Mouse (Mus musculus) kidney, adult 2 months (tissue): ENCODE measurements around the gene Rab20.

Source experiments
- CTCF ChIP-seq: fragments of 200-500 bp; conservative IDR thresholded peaks from 2 replicates; pipeline ENCODE4 v1.5.1; 2011; ENCODE audit warnings: low read depth, mild to moderate bottlenecking, control low read depth, low read length, moderate library complexity, mixed read lengths; ENCODE audit not compliant: insufficient read depth, insufficient read length
- POLR2A ChIP-seq: fragments of 200-500 bp; IDR thresholded peaks from one replicate; pipeline ENCODE4 v1.6.1; 2011; ENCODE audit warnings: low read depth, low read length, control low read depth

- TF ChIP-seq CTCF = no peak
- no peak for TF ChIP-seq POLR2A
These were observed 34.3 kb downstream of the Rab20 start for GRCm38 (mm10) chr8:11444216-11444615.
